Mouse (Mus musculus) CH12.LX (cell line): ENCODE results near the gene Bicc1. TPM values are rescaled to one million over a fixed set of nuclear protein-coding genes. Genes with fewer than 3 reads are reported as not detected.

Experiments
- DNase-seq: peaks from one replicate; pipeline ENCODE4 v3.0.0-alpha.2; 2013; ENCODE audit errors: extremely low read depth
- H3K27ac ChIP-seq: 2 replicates; pipeline ENCODE4 v1.5.1; 2012; ENCODE audit warnings: low read depth, mild to moderate bottlenecking, control low read depth, moderate library complexity; ENCODE audit not compliant: insufficient read depth
- H3K27me3 ChIP-seq: replicated peaks from 2 replicates; pipeline ENCODE3; 2012; ENCODE audit warnings: inconsistent platforms
- H3K36me3 ChIP-seq, 2 experiments: replicated peaks in 1 of 2; 2 replicates each; pipeline versions ENCODE3 to v1.6.1; 2012; ENCODE audit warnings: inconsistent platforms in 1 of 2, low read length in 1 of 2, mild to moderate bottlenecking in 1 of 2, mixed read lengths in 1 of 2, moderate library complexity in 1 of 2; ENCODE audit not compliant: control insufficient read depth in 1 of 2, insufficient read depth in 1 of 2
- H3K4me1 ChIP-seq, 2 experiments: 2 replicates each; pipeline ENCODE4 v1.6.1; 2012; ENCODE audit warnings: inconsistent platforms in 1 of 2, moderate library complexity in 1 of 2; ENCODE audit not compliant: insufficient read depth in 2 of 2, control insufficient read depth in 1 of 2
- H3K4me2 ChIP-seq: 2 replicates; pipeline ENCODE4 v1.6.1; 2012; ENCODE audit warnings: low read depth, mild to moderate bottlenecking, control low read depth; ENCODE audit not compliant: poor library complexity, insufficient read depth, severe bottlenecking
- H3K4me3 ChIP-seq, 3 experiments: fragments of 150-350 bp in 1 of 3; sonication (generic) in 1 of 3; replicated peaks in 1 of 3; 2 replicates each; pipeline versions ENCODE3 to v1.5.1; 2011 to 2012; ENCODE audit warnings: low read depth in 2 of 3, low read length in 2 of 3, mild to moderate bottlenecking in 2 of 3, moderate library complexity in 2 of 3, control low read depth in 1 of 3, improper control_type of control experiment in 1 of 3, inconsistent platforms in 1 of 3, mixed read lengths in 1 of 3; ENCODE audit not compliant: poor library complexity in 1 of 3
- H3K79me2 ChIP-seq: replicated peaks from 2 replicates; pipeline ENCODE4 v1.6.1; 2012; ENCODE audit warnings: mild to moderate bottlenecking, moderate library complexity; ENCODE audit not compliant: control insufficient read depth, poor library complexity, insufficient read depth, severe bottlenecking; ENCODE audit errors: extremely low read depth
- H3K9ac ChIP-seq: 2 replicates; pipeline ENCODE4 v1.6.1; 2012; ENCODE audit warnings: low read depth, mild to moderate bottlenecking, control low read depth, moderate library complexity; ENCODE audit not compliant: insufficient read depth
- H3K9me3 ChIP-seq: replicated peaks from 2 replicates; pipeline ENCODE3; 2012; ENCODE audit warnings: low read length, inconsistent platforms, mixed read lengths
- BHLHE40 ChIP-seq: IDR thresholded peaks from 2 replicates; pipeline ENCODE4 v1.6.1; 2011; ENCODE audit warnings: mild to moderate bottlenecking, low read depth, low read length, improper control_type of control experiment
- CHD1 ChIP-seq: IDR thresholded peaks from 2 replicates; pipeline ENCODE4 v1.6.1; 2012; ENCODE audit warnings: low read depth, low read length, improper control_type of control experiment, inconsistent platforms
- CHD2 ChIP-seq: IDR thresholded peaks from 2 replicates; pipeline ENCODE4 v1.6.1; 2011; ENCODE audit warnings: low read length, improper control_type of control experiment
- CTCF ChIP-seq, 2 experiments: IDR thresholded peaks in 1 of 2; conservative IDR thresholded peaks in 1 of 2; 2 replicates each; pipeline ENCODE4 v1.5.1; 2011 to 2012; ENCODE audit warnings: low read depth in 2 of 2, low read length in 2 of 2, improper control_type of control experiment in 1 of 2, inconsistent platforms in 1 of 2, mild to moderate bottlenecking in 1 of 2, moderate library complexity in 1 of 2
- E2F4 ChIP-seq: IDR thresholded peaks from 2 replicates; pipeline ENCODE4 v1.6.1; 2011; ENCODE audit warnings: low read depth, low read length, improper control_type of control experiment; ENCODE audit not compliant: insufficient replicate concordance
- ELF1 ChIP-seq: IDR thresholded peaks from 2 replicates; pipeline ENCODE4 v1.6.1; 2014; ENCODE audit warnings: low read depth, mild to moderate bottlenecking, inconsistent platforms, low read length, improper control_type of control experiment
- GABPA ChIP-seq: IDR thresholded peaks from 2 replicates; pipeline ENCODE4 v1.6.1; 2012; ENCODE audit warnings: low read depth, low read length, improper control_type of control experiment, inconsistent platforms; ENCODE audit not compliant: insufficient replicate concordance
- HCFC1 ChIP-seq: IDR thresholded peaks from 2 replicates; pipeline ENCODE4 v1.6.1; 2012; ENCODE audit warnings: low read depth, mild to moderate bottlenecking, inconsistent platforms, low read length, improper control_type of control experiment
- IRF4 ChIP-seq: IDR thresholded peaks from 2 replicates; pipeline ENCODE4 v1.6.1; 2014; ENCODE audit warnings: low read depth, mild to moderate bottlenecking, inconsistent platforms, low read length, improper control_type of control experiment
- KAT2A ChIP-seq: IDR thresholded peaks from 2 replicates; pipeline ENCODE4 v1.6.1; 2012; ENCODE audit warnings: low read length, improper control_type of control experiment, inconsistent platforms; ENCODE audit not compliant: insufficient replicate concordance
- MAFK ChIP-seq: IDR thresholded peaks from 2 replicates; pipeline ENCODE4 v1.6.1; 2011; ENCODE audit warnings: low read length, improper control_type of control experiment; ENCODE audit not compliant: insufficient replicate concordance
- MAZ ChIP-seq: IDR thresholded peaks from 2 replicates; pipeline ENCODE4 v1.6.1; 2012; ENCODE audit warnings: low read depth, mild to moderate bottlenecking, inconsistent platforms, low read length, improper control_type of control experiment, moderate library complexity
- MEF2A ChIP-seq: IDR thresholded peaks from 2 replicates; pipeline ENCODE4 v1.6.1; 2014; ENCODE audit warnings: low read depth, mild to moderate bottlenecking, inconsistent platforms, low read length, improper control_type of control experiment, borderline replicate concordance
- MXI1 ChIP-seq: IDR thresholded peaks from 2 replicates; pipeline ENCODE4 v1.6.1; 2011; ENCODE audit warnings: mild to moderate bottlenecking, low read depth, low read length, improper control_type of control experiment
- MYC ChIP-seq: IDR thresholded peaks from 2 replicates; pipeline ENCODE4 v1.6.1; 2011; ENCODE audit warnings: low read depth, mild to moderate bottlenecking, improper control_type of control experiment, low read length
- PAX5 ChIP-seq: IDR thresholded peaks from 2 replicates; pipeline ENCODE4 v1.6.1; 2012; ENCODE audit warnings: low read length, inconsistent platforms, mixed read lengths
- POLR2A ChIP-seq: IDR thresholded peaks from 2 replicates; pipeline ENCODE4 v1.6.1; 2011; ENCODE audit warnings: low read depth, mild to moderate bottlenecking, improper control_type of control experiment, low read length
- POLR2AphosphoS2 ChIP-seq: IDR thresholded peaks from 2 replicates; pipeline ENCODE4 v1.6.1; 2011; ENCODE audit warnings: low read depth, low read length, improper control_type of control experiment
- RCOR1 ChIP-seq: conservative IDR thresholded peaks from 2 replicates; pipeline ENCODE4 v1.6.1; 2012; ENCODE audit warnings: low read depth, mild to moderate bottlenecking, inconsistent platforms, low read length, improper control_type of control experiment
- SIN3A ChIP-seq: IDR thresholded peaks from 2 replicates; pipeline ENCODE4 v1.6.1; 2012; ENCODE audit warnings: low read length, improper control_type of control experiment, inconsistent platforms
- SMC3 ChIP-seq: IDR thresholded peaks from 2 replicates; pipeline ENCODE4 v1.6.1; 2011; ENCODE audit warnings: low read depth, low read length, improper control_type of control experiment
- TCF12 ChIP-seq: IDR thresholded peaks from 2 replicates; pipeline ENCODE4 v1.6.1; 2014; ENCODE audit warnings: low read depth, mild to moderate bottlenecking, inconsistent platforms, low read length, improper control_type of control experiment
- UBTF ChIP-seq: IDR thresholded peaks from 2 replicates; pipeline ENCODE4 v1.6.1; 2012; ENCODE audit warnings: low read depth, mild to moderate bottlenecking, inconsistent platforms, low read length, improper control_type of control experiment, moderate library complexity
- USF1 ChIP-seq: IDR thresholded peaks from 2 replicates; pipeline ENCODE4 v1.6.1; 2014; ENCODE audit warnings: low read depth, mild to moderate bottlenecking, inconsistent platforms, low read length, improper control_type of control experiment
- ZC3H11A ChIP-seq: IDR thresholded peaks from 2 replicates; pipeline ENCODE4 v1.6.1; 2012; ENCODE audit warnings: low read depth, mild to moderate bottlenecking, inconsistent platforms, low read length, improper control_type of control experiment
- ZMIZ1 ChIP-seq: IDR thresholded peaks from 2 replicates; pipeline ENCODE4 v1.6.1; 2012; ENCODE audit warnings: low read depth, mild to moderate bottlenecking, inconsistent platforms, low read length, improper control_type of control experiment
- ZNF384 ChIP-seq: IDR thresholded peaks from 2 replicates; pipeline ENCODE4 v1.6.1; 2012; ENCODE audit warnings: low read depth, low read length, improper control_type of control experiment, inconsistent platforms
- dilution Hi-C: fragments of 300-500 bp; cut with MboI; formaldehyde crosslinking; loops from 2 replicates; pipeline ENCODE4 v1.14.3; 2020; ENCODE audit warnings: low sequenced_read_pairs; ENCODE audit not compliant: extremely low pct_unique_long_range_greater_than_20kb, extremely low pct_ligation_motif_present
- in situ Hi-C: fragments of 300-500 bp; cut with MboI; formaldehyde crosslinking; loops from 3 replicates; pipeline ENCODE4 v1.14.3; 2019; ENCODE audit warnings: low sequenced_read_pairs, low pct_ligation_motif_present, low pct_unique_long_range_greater_than_20kb, mixed read lengths
- polyA plus RNA-seq: library from polyadenylated mRNA; unstranded; fragments of >175 nt; gene quantifications from 2 replicates; pipeline ENCODE4 v1.2.1, GENCODE M21; 2012; ENCODE audit warnings: low read depth; ENCODE audit not compliant: insufficient read length
- total RNA-seq, 2 experiments: library from RNA; depleted of rRNA; stranded (reverse); fragments of 300-350 nt in 1 of 2; fragments of >200 nt in 1 of 2; gene quantifications; 2 replicates each; pipeline ENCODE4 v1.2.3; 2012 to 2014

The Bicc1 gene
- total and polyA plus RNA-seq, 3 experiments, result not detected

DNA sequence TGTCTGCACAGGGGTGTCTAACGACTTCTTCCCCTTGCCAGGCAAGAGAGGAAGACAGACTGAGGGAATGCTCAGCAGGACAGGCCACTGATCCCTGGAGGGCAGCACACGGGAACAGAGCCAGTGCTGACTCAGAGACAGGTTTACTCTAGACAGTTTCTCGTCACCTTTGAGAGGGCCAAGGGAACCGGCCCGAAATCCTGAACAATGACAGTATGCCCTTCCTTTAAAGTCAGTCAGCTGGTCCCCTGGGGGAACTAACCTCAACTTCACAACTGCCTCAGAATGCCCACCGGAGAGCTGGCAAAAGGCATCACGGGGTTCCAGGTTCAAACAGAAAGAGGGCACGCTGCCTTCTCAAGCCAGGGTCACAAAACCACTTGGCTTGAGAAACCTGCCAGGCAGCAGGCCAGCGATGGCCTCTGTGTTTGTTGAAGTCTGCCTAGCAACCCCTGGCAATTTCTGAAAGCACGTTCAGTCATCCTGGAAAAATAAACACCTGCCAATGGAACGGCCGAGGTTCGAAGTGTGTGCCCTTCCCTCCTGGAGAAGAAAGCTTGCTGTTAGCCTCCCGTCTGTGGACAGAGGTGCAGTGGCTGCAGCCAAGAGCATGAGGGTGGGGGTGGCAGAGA is 100.8 kb downstream of the Bicc1 start:
- peaks cover 2% of the 10 kb centered on the region for H3K9me3 ChIP-seq
- no peaks in the 10 kb centered on the region for H3K36me3 ChIP-seq
- H3K9ac ChIP-seq, result no peak overlapping the region
- no peaks in the 10 kb centered on the region for H3K79me2 ChIP-seq
- dilution Hi-C loops, result no loop called here
- H3K4me3 ChIP-seq, result no peak overlapping the region
- no peak overlapping the region for H3K4me2 ChIP-seq
- TF ChIP-seq POLR2AphosphoS2, result no peak
- no peak for TF ChIP-seq CHD1
- TF ChIP-seq ZC3H11A, result no peak
- no peak for TF ChIP-seq POLR2A
- TF ChIP-seq CHD2, result no peak
- no peak for TF ChIP-seq ELF1
- TF ChIP-seq E2F4, result no peak
- no peak for TF ChIP-seq MAFK
- no peak for TF ChIP-seq ZMIZ1
- no peak for TF ChIP-seq GABPA
- TF ChIP-seq CTCF (conservative IDR thresholded peaks at IDR 0.05 in 1 of 2, IDR thresholded peaks at IDR 0.05 in 1 of 2; ENCODE audit: low read depth in 2 of 2, low read length in 2 of 2), result no peak
- no peak for TF ChIP-seq TCF12
- TF ChIP-seq HCFC1, result no peak
- no peak for TF ChIP-seq USF1
- TF ChIP-seq ZNF384, result no peak
- no peak for TF ChIP-seq PAX5
- H3K27me3 ChIP-seq, result no peaks in the 10 kb centered on the region
- H3K27ac ChIP-seq, result no peak overlapping the region
- in situ Hi-C loops, result no loop called here
- H3K4me1 ChIP-seq, result no peaks in the 10 kb centered on the region
- no peak for DNase-seq

DNA sequence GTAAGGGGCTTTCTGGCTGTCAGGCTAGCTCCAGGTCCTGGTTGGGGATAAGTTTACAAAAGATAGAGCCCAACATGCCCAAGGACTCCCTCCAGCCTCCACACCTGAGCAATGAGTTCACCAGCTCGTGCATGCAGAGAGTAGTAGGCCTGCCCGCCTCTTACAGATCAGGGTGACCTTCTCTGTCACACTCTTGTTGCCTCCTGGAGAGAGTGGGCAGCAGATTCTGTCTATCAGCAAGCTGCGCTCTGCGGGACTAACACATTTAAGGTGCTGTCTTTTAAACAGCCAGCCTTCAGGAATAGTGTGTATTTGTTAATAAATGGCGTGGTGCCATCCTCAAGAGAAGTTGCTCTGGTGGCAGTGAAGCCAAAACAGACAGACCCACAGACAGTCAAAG is 101.4 kb downstream of the Bicc1 start:
- H3K36me3 ChIP-seq, result no peaks in the 10 kb centered on the region
- H3K4me2 ChIP-seq, result no peak overlapping the region
- no peak overlapping the region for H3K4me3 ChIP-seq
- DNase-seq, result no peak
- dilution Hi-C loops, result no loop called here
- no peak for TF ChIP-seq SIN3A
- TF ChIP-seq ELF1, result no peak
- no peak for TF ChIP-seq UBTF
- no peak for TF ChIP-seq SMC3
- TF ChIP-seq BHLHE40, result no peak
- TF ChIP-seq MXI1, result no peak
- TF ChIP-seq PAX5, result no peak
- TF ChIP-seq CTCF (conservative IDR thresholded peaks at IDR 0.05 in 1 of 2, IDR thresholded peaks at IDR 0.05 in 1 of 2; ENCODE audit: low read depth in 2 of 2, low read length in 2 of 2), result no peak
- TF ChIP-seq MEF2A, result no peak
- no peak for TF ChIP-seq MAZ
- TF ChIP-seq MAFK, result no peak
- TF ChIP-seq IRF4, result no peak
- no peak for TF ChIP-seq KAT2A
- TF ChIP-seq HCFC1, result no peak
- no peak for TF ChIP-seq POLR2A
- no peak for TF ChIP-seq MYC
- TF ChIP-seq RCOR1, result no peak
- TF ChIP-seq USF1, result no peak
- H3K79me2 ChIP-seq, result no peaks in the 10 kb centered on the region
- peaks cover 2% of the 10 kb centered on the region for H3K9me3 ChIP-seq
- H3K27me3 ChIP-seq, result no peaks in the 10 kb centered on the region
- H3K4me1 ChIP-seq, result no peaks in the 10 kb centered on the region
- in situ Hi-C loops, result no loop called here
- H3K9ac ChIP-seq, result no peak overlapping the region
- H3K27ac ChIP-seq, result no peak overlapping the region
